Mouse (Mus musculus) neural tube, embryonic 15.5 days (tissue): Measurements from ENCODE around the gene Rassf2. TPM values are rescaled to one million over a fixed set of nuclear protein-coding genes. Genes with fewer than 3 reads are reported as not detected.

Source experiments
- ATAC-seq: fragments of 200-750 bp; cut with Nextera tagmentation; 2 replicates; pipeline ENCODE4 v1.8.0; 2017; ENCODE audit warnings: mild to moderate bottlenecking, moderate TSS enrichment, moderate library complexity; ENCODE audit not compliant: low FRiP score
- H3K27ac ChIP-seq: fragments of 300-500 bp; sonication (generic); replicated peaks from 2 replicates; pipeline ENCODE4 v1.5.1; 2015; ENCODE audit warnings: mild to moderate bottlenecking, inconsistent platforms
- H3K27me3 ChIP-seq: fragments of 300-500 bp; sonication (generic); replicated peaks from 2 replicates; pipeline ENCODE4 v1.6.1; 2015; ENCODE audit warnings: inconsistent platforms
- H3K36me3 ChIP-seq: fragments of 300-500 bp; sonication (generic); 2 replicates; pipeline ENCODE4 v1.6.1; 2015; ENCODE audit warnings: inconsistent platforms
- H3K4me1 ChIP-seq: fragments of 300-500 bp; sonication (generic); 2 replicates; pipeline ENCODE4 v1.6.1; 2015; ENCODE audit warnings: inconsistent platforms
- H3K4me2 ChIP-seq: fragments of 300-500 bp; sonication (generic); 2 replicates; pipeline ENCODE4 v1.6.1; 2015; ENCODE audit warnings: inconsistent platforms, mild to moderate bottlenecking, moderate library complexity
- H3K4me3 ChIP-seq: fragments of 300-500 bp; sonication (generic); replicated peaks from 2 replicates; pipeline ENCODE4 v1.5.1; 2015; ENCODE audit warnings: mild to moderate bottlenecking, inconsistent platforms
- H3K9ac ChIP-seq: fragments of 300-500 bp; sonication (generic); replicated peaks from 2 replicates; pipeline ENCODE4 v1.6.1; 2015; ENCODE audit warnings: mild to moderate bottlenecking, inconsistent platforms
- H3K9me3 ChIP-seq: fragments of 300-500 bp; sonication (generic); replicated peaks from 2 replicates; pipeline ENCODE4 v1.6.1; 2016; ENCODE audit warnings: inconsistent platforms
- WGBS: fragments of 180-500 bp; shearing (Covaris S2); methylation state at CpG from one replicate; pipeline ENCODE4 v1.1.7; 2015; ENCODE audit warnings: mixed read lengths; 5-methylcytosine and 5-hydroxymethylcytosine counted together
- polyA plus RNA-seq: library from polyadenylated mRNA; unstranded; fragments of >200 nt; fragmentation: Nextera tagmentation; extraction: Ambion mirVana; gene quantifications from 2 replicates; pipeline ENCODE4 v1.2.1, GENCODE M21; 2015

The Rassf2 gene
- polyA plus RNA-seq, 1 experiment from 2014 or later = 22.5 TPM

- Histone ChIP-seq H3K27me3 (peaks cover 27% of the 10 kb centered on the region), H3K27ac (no peak overlapping the region), H3K9ac (no peak overlapping the region), H3K4me1 (peaks cover 22% of the 10 kb centered on the region; the same call in 1 of the 2 replicates), H3K9me3 (no peaks in the 10 kb centered on the region), H3K36me3 (no peaks in the 10 kb centered on the region), H3K4me2 (0 out of 2 replicates have a peak overlapping the region, but pooled peaks have one; percentile 2), H3K4me3 (no peak overlapping the region)
- peak; percentile 64; the same call in 1 of the 2 replicates for ATAC-seq
- 49% methylated on average over 9 of the region's 9 CpGs for WGBS
Observed at GRCm38 (mm10) chr2:131949767-131950597, 80.1 kb downstream of the Rassf2 start.

- H3K4me1 ChIP-seq = peaks cover 19% of the 10 kb centered on the region; the same call in 1 of the 2 replicates
- H3K4me2 ChIP-seq = no peak overlapping the region
- no peak overlapping the region for H3K27ac ChIP-seq
- H3K4me3 ChIP-seq = no peak overlapping the region
- no peaks in the 10 kb centered on the region for H3K9me3 ChIP-seq
- no peak for ATAC-seq
- WGBS = 81% methylated on average over 11 of the region's 11 CpGs
- H3K9ac ChIP-seq = no peak overlapping the region
- no peaks in the 10 kb centered on the region for H3K36me3 ChIP-seq
- H3K27me3 ChIP-seq = peaks cover 23% of the 10 kb centered on the region
Observed at GRCm38 (mm10) chr2:131948916-131949639, 81.0 kb downstream of the Rassf2 start.

GRCm38 (mm10) chr2:131948156-131948555, 81.9 kb downstream of the Rassf2 start:
- H3K4me3 ChIP-seq = no peak overlapping the region
- no peak for ATAC-seq
- 86% methylated on average over 3 of the region's 3 CpGs for WGBS

GRCm38 (mm10) chr2:131946351-131946750, 83.7 kb downstream of the Rassf2 start:
- 92% methylated on average over 16 of the region's 16 CpGs for WGBS
- Histone ChIP-seq H3K9ac (no peak overlapping the region), H3K27me3 (no peaks in the 10 kb centered on the region), H3K4me1 (peaks cover 11% of the 10 kb centered on the region; the same call in 1 of the 2 replicates), H3K9me3 (no peaks in the 10 kb centered on the region), H3K4me3 (no peak overlapping the region), H3K4me2 (no peak overlapping the region), H3K27ac (no peak overlapping the region), H3K36me3 (no peaks in the 10 kb centered on the region)
- no peak for ATAC-seq

More at GRCm38 (mm10) chr2:131948156-131948555, 81.9 kb downstream of the Rassf2 start:
- H3K27ac ChIP-seq = no peak overlapping the region
- no peak overlapping the region for H3K4me2 ChIP-seq
- no peak overlapping the region for H3K9ac ChIP-seq
- H3K27me3 ChIP-seq = peaks cover 15% of the 10 kb centered on the region
- peaks cover 18% of the 10 kb centered on the region; the same call in 1 of the 2 replicates for H3K4me1 ChIP-seq
- no peaks in the 10 kb centered on the region for H3K36me3 ChIP-seq
- no peaks in the 10 kb centered on the region for H3K9me3 ChIP-seq

DNA sequence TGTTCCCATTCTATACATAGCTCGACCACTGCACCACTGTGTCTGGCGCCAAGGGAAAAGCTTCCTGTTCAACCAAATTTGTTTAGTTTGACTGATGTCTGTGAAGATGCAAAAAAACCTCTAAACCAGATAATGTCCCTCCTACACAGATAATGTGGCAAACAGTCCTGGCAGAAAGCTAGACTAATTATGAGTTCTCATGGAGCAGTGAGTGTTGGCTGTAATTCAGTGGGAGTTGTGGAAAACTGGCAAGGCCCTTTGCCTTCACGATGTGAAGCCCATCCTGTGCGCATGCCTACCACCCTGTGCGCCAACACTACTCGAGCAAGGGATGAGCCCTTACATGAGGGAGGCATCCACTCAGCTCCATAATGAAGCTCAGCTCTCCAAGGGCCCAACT, 84.3 kb downstream of the Rassf2 start:
- H3K36me3 ChIP-seq = no peaks in the 10 kb centered on the region
- 86% methylated on average over 6 of the region's 6 CpGs for WGBS
- peaks cover 9% of the 10 kb centered on the region; the same call in 1 of the 2 replicates for H3K4me1 ChIP-seq
- H3K4me3 ChIP-seq = no peak overlapping the region
- H3K9ac ChIP-seq = no peak overlapping the region
- ATAC-seq = no peak
- H3K4me2 ChIP-seq = no peak overlapping the region
- H3K27ac ChIP-seq = no peak overlapping the region
- no peaks in the 10 kb centered on the region for H3K9me3 ChIP-seq
- no peaks in the 10 kb centered on the region for H3K27me3 ChIP-seq

- Histone ChIP-seq H3K4me3 (no peak overlapping the region), H3K4me2 (no peak overlapping the region), H3K9ac (no peak overlapping the region), H3K36me3 (no peaks in the 10 kb centered on the region), H3K27ac (no peak overlapping the region), H3K4me1 (0 out of 2 replicates have a peak, but pooled peaks cover 4% of the 10 kb centered on the region), H3K9me3 (no peaks in the 10 kb centered on the region), H3K27me3 (no peaks in the 10 kb centered on the region)
- 84% methylated on average over 8 of the region's 8 CpGs for WGBS
- no peak for ATAC-seq
Observed at GRCm38 (mm10) chr2:131945225-131945624, 84.8 kb downstream of the Rassf2 start.

GRCm38 (mm10) chr2:131944370-131944769, 85.7 kb downstream of the Rassf2 start:
- no peak for ATAC-seq
- 9% methylated on average over 1 of the region's 1 CpGs for WGBS

DNA sequence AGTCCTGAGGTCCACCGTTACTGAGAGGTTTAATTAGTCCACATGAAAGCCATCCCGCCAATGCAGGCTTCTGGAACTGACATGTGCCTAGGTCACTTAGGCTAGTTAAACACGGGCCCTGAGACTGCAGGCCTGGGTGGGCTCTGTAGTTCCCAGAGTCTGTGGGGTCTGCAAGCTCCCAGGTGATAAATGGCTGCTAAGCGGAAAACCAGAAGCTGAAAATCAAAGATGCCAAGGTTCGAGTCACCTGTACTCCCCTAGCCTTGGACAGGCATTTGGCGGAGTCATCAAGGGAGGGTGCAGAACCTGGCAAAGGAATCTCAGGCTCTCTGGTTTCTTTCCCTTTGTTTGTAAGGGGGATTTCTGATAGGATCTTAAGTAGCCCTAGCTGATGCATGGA, 88.6 kb downstream of the Rassf2 start:
- Histone ChIP-seq H3K4me1 (no peaks in the 10 kb centered on the region), H3K4me2 (no peak overlapping the region), H3K27ac (no peak overlapping the region), H3K9ac (no peak overlapping the region), H3K36me3 (peaks cover 14% of the 10 kb centered on the region), H3K27me3 (no peaks in the 10 kb centered on the region), H3K9me3 (no peaks in the 10 kb centered on the region), H3K4me3 (no peak overlapping the region)
- ATAC-seq = no peak
- WGBS = 79% methylated on average over 6 of the region's 6 CpGs

More at GRCm38 (mm10) chr2:131944370-131944769, 85.7 kb downstream of the Rassf2 start:
- no peaks in the 10 kb centered on the region for H3K4me1 ChIP-seq
- H3K4me2 ChIP-seq = no peak overlapping the region
- H3K27me3 ChIP-seq = no peaks in the 10 kb centered on the region
- no peak overlapping the region for H3K9ac ChIP-seq
- H3K4me3 ChIP-seq = no peak overlapping the region
- no peaks in the 10 kb centered on the region for H3K9me3 ChIP-seq
- no peak overlapping the region for H3K27ac ChIP-seq
- H3K36me3 ChIP-seq = no peaks in the 10 kb centered on the region

DNA sequence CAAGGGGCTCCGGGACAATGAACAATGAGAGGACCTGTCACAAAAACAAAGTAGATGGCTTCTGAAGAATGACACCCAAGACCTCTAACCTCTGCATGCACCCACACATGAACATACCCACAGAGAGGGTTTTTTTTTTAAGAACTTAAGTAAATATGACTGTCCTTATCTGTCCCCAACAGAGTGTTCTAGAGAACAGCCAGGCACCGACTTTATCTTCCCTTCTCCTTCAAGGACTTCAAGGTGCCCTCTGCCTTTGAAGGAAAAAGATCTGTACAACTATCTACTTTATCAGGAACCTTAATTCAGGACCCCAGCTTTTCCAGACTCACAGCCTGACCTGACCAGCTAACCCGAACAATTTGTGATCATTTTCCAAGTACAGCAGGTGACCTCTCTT, 89.6 kb downstream of the Rassf2 start:
- no peak overlapping the region for H3K9ac ChIP-seq
- H3K4me1 ChIP-seq = no peaks in the 10 kb centered on the region
- H3K9me3 ChIP-seq = no peaks in the 10 kb centered on the region
- no peak for ATAC-seq
- no peak overlapping the region for H3K27ac ChIP-seq
- no peak overlapping the region for H3K4me3 ChIP-seq
- H3K36me3 ChIP-seq = peaks cover 21% of the 10 kb centered on the region
- no peak overlapping the region for H3K4me2 ChIP-seq
- no peaks in the 10 kb centered on the region for H3K27me3 ChIP-seq
- WGBS = 80% methylated on average over 3 of the region's 3 CpGs
